8 mouse cellular contexts compared by ENCODE assay signal in genomic region chr17:85395502-85395901, GRCm38 (mm10).
DNase-seq lines count a peak whose midpoint lies in the region.

No protein-coding gene starts in this region.

- peak; percentile 8 to 13 for DNase-seq in lung, adult 18-20 months
- DNase-seq in lung, postnatal 14 days, result no peak
- peak; percentile 36 for DNase-seq in embryo, embryonic 10.5 days (ENCODE audit: low spot score)
- DNase-seq in large intestine, adult 2 months (ENCODE audit: low read depth, low spot score), result peak; percentile 68
- DNase-seq in skeletal muscle tissue, adult 2 months (ENCODE audit: low read depth, low spot score), result peak; percentile 44
- no peak for DNase-seq in urinary bladder, adult 2 months (ENCODE audit: low spot score)
- DNase-seq in frontal cortex, adult 2 months (ENCODE audit: extremely low spot score in 1 of 2, low spot score in 1 of 2), result no peak
- DNase-seq in cerebellum, adult 11-12 months, result no peak

- WGBS in large intestine, adult 2 months, result 21% methylated on average over 5 of the region's 5 CpGs

Comparison
In these comparisons a context has a peak if more than half of its experiments do, and no peak if none do; other contexts are left out.
1. DNase-seq: peak in lung, adult 18-20 months (2 of 2), embryo, embryonic 10.5 days (single experiment), large intestine, adult 2 months (single experiment) and skeletal muscle tissue, adult 2 months (single experiment); none in lung, postnatal 14 days (single experiment), urinary bladder, adult 2 months (single experiment), frontal cortex, adult 2 months (0 of 2) and cerebellum, adult 11-12 months (single experiment).